9 mouse cellular contexts compared by ENCODE assay signal in the genomic region with DNA sequence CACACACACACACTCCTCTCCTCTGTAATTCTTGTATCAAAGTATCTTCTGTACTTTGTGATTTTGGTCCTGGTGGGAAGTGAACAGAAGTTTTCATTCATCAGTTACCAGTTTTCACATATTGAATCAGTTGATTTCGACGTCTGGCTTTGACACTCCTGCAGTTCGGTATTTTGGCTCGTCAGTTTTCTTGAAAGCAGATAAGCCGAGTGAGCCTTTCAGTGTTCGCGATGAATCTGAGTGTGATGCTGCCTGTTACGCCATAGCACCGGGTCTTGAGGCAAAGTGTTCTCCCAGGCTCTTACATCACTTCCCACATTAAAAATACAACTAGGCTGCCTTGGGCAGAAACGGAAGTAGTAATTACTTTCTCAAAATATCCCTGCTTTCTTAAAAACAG. TPM values are rescaled to one million over a fixed set of nuclear protein-coding genes. Genes with fewer than 3 reads are reported as not detected.
DNase-seq lines count a peak whose midpoint lies in the region; ATAC-seq and TF ChIP-seq lines count a peak whose summit lies in the region.
"Had no signal": no experiment of that assay in that cellular context is flagged by ENCODE, and none has a peak within 500 bp of the region (broad histone marks: within the 10 kb centered on the region; RNA-seq: fewer than 3 reads in every experiment).

No protein-coding gene starts in this region.

- ATAC-seq in neural tube, embryonic 13.5 days (ENCODE audit: low read depth): no peak
- no peak for ATAC-seq in limb, embryonic 15.5 days (ENCODE audit: insufficient number of reproducible peaks, low FRiP score, low TSS enrichment, low read depth)
- ATAC-seq in cerebellum, adult (ENCODE audit: insufficient number of reproducible peaks, low FRiP score, low TSS enrichment): no peak

- H3K4me3 ChIP-seq in gastrocnemius, adult 2 months: peak overlapping the region; percentile 42
- no peak overlapping the region for H3K4me3 ChIP-seq in neural tube, embryonic 13.5 days
- no peak overlapping the region; the same call in 1 of the 2 replicates for H3K4me3 ChIP-seq in limb, embryonic 15.5 days
- H3K4me3 ChIP-seq: limb, embryonic 12.5 days had no signal

- 37% methylated on average over 10 of the region's 10 CpGs for WGBS in neural tube, embryonic 13.5 days
- 23% methylated on average over 10 of the region's 10 CpGs for WGBS in limb, embryonic 15.5 days

- H3K9me3 ChIP-seq in neural tube, embryonic 13.5 days: no peaks in the 10 kb centered on the region
- no peaks in the 10 kb centered on the region for H3K9me3 ChIP-seq in limb, embryonic 15.5 days
- H3K9me3 ChIP-seq: limb, embryonic 12.5 days had no signal

- intact Hi-C loops in gastrocnemius, adult 2 months (cut with DNase I): no loop called here

- H3K27me3 ChIP-seq in neural tube, embryonic 13.5 days: no peaks in the 10 kb centered on the region
- H3K27me3 ChIP-seq in limb, embryonic 15.5 days: no peaks in the 10 kb centered on the region
- H3K27me3 ChIP-seq: limb, embryonic 12.5 days had no signal

- TF ChIP-seq CTCF in gastrocnemius, adult 2 months (IDR thresholded peaks at IDR 0.05): no peak

- H3K27ac ChIP-seq in gastrocnemius, adult 2 months: no peak overlapping the region
- no peak overlapping the region for H3K27ac ChIP-seq in neural tube, embryonic 13.5 days (replicated peaks)
- H3K27ac ChIP-seq in limb, embryonic 15.5 days: no peak overlapping the region
- H3K27ac ChIP-seq: limb, embryonic 12.5 days had no signal

- no peak for DNase-seq in gastrocnemius, adult 2 months
- DNase-seq in gastrocnemius, adult 8-10 months (ENCODE audit: low spot score in 2 of 2): no peak
- DNase-seq in neural tube, embryonic 10.5 days (ENCODE audit: extremely low spot score, low spot score): no peak
- DNase-seq in yolk sac, embryonic 10.5 days (ENCODE audit: low spot score): no peak
- DNase-seq in urinary bladder, postnatal 10 days (ENCODE audit: low spot score): no peak

- no peak overlapping the region for H3K9ac ChIP-seq in neural tube, embryonic 13.5 days
- H3K9ac ChIP-seq in limb, embryonic 15.5 days: no peak overlapping the region
- H3K9ac ChIP-seq: limb, embryonic 12.5 days had no signal

- no peaks in the 10 kb centered on the region for H3K36me3 ChIP-seq in neural tube, embryonic 13.5 days
- H3K36me3 ChIP-seq in limb, embryonic 15.5 days: no peaks in the 10 kb centered on the region
- H3K36me3 ChIP-seq: limb, embryonic 12.5 days had no signal

- peaks cover 39% of the 10 kb centered on the region for H3K4me1 ChIP-seq in neural tube, embryonic 13.5 days (replicated peaks)
- peaks cover 3% of the 10 kb centered on the region; the same call in 1 of the 2 replicates for H3K4me1 ChIP-seq in limb, embryonic 15.5 days

- peak overlapping the region; percentile 4; the same call in 1 of the 2 replicates for H3K4me2 ChIP-seq in neural tube, embryonic 13.5 days
- 0 out of 2 replicates have a peak overlapping the region, but pooled peaks have one; percentile 17 for H3K4me2 ChIP-seq in limb, embryonic 15.5 days

RNA-seq across cellular contexts. Expression of gene Galnt3, which starts 55.0 kb away (rescaled TPM):
- total RNA-seq in gastrocnemius, adult 2 months (2021): under 1 TPM in 1 of 2 experiments, not detected in 1; 0.10 TPM
- under 1 TPM in 2 of 4 experiments, not detected in 2; 0.13 to 0.15 TPM for total RNA-seq in gastrocnemius, adult 8-10 months (2022)
- 0.39 and 0.59 TPM in 2 replicates for polyA plus RNA-seq in neural tube, embryonic 13.5 days (2015; fragmentation: Nextera tagmentation; extraction: Ambion mirVana)
- 7.1 and 7.4 TPM in 2 replicates for polyA plus RNA-seq in limb, embryonic 15.5 days (2015; fragmentation: Nextera tagmentation; extraction: Ambion mirVana)
